Mouse (Mus musculus): ENCODE results near the gene Stk10.

DNA sequence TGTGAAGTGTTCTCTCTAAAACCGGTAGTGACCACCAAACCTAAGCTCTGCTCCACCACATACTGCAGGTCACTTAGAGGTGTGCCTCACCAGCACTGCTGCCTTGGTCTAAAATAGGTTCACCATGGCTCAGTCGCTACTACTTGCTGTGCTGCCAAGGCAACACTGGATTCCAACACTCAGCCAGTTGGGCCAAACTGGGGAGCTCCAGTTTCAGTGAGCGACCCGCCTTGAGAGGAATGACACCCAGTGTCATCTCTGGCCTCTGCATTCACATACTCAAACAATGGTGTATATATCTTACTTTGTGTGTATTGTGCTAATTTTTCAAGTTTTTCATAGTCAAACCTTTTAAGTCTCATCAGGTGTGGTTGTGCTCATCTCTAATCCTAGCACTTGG is 14.3 kb upstream of the Stk10 start:
- TF ChIP-seq POLR2A (IDR thresholded peaks at IDR 0.05; ENCODE audit: low read depth, low read length) (no peak), CTCF (conservative IDR thresholded peaks at IDR 0.05; ENCODE audit: insufficient read depth, insufficient read length, low read depth, low read length) (no peak)
